Mouse (Mus musculus) left cerebral cortex, adult 8-10 months (tissue): ENCODE measurements around the gene Kiss1. TPM values are rescaled to one million over a fixed set of nuclear protein-coding genes. Genes with fewer than 3 reads are reported as not detected.

Experiments
- DNase-seq, 2 experiments: peaks; one replicate each; pipeline ENCODE4 v3.0.0; 2022; ENCODE audit warnings: low spot score in 2 of 2
- total RNA-seq, 4 experiments: library from RNA; stranded (reverse); gene quantifications; 2 replicates each; pipeline ENCODE4 v1.2.4; 2022

Gene Kiss1
- not detected for total RNA-seq

GRCm38 (mm10) chr1:133321267-133321925, at the start of gene Kiss1:
Gene Kiss1, plus strand, starts transcription at chr1:133321875.
- no peak for DNase-seq

GRCm38 (mm10) chr1:133274163-133274562, 47.5 kb upstream of the Kiss1 start:
- no peak for DNase-seq

- no peak for DNase-seq
These were observed 44.7 kb upstream of the Kiss1 start for GRCm38 (mm10) chr1:133276983-133277382.

- DNase-seq: no peak
These were observed 43.1 kb upstream of the Kiss1 start for GRCm38 (mm10) chr1:133278539-133278938.

- no peak for DNase-seq
These were observed 42.6 kb upstream of the Kiss1 start for GRCm38 (mm10) chr1:133278946-133279631.

GRCm38 (mm10) chr1:133279632-133280093, 42.0 kb upstream of the Kiss1 start:
- DNase-seq: peak in 1 of 2 experiments; percentile 45

- no peak for DNase-seq
These were observed 41.1 kb upstream of the Kiss1 start for GRCm38 (mm10) chr1:133280537-133280936.

- no peak for DNase-seq
These were observed 35.8 kb upstream of the Kiss1 start for GRCm38 (mm10) chr1:133285907-133286306.

- DNase-seq: peak in 1 of 2 experiments; percentile 82
These were observed 34.6 kb upstream of the Kiss1 start for GRCm38 (mm10) chr1:133287051-133287450.

- no peak for DNase-seq
These were observed 33.8 kb upstream of the Kiss1 start for GRCm38 (mm10) chr1:133287880-133288279.

- DNase-seq: no peak
These were observed 29.8 kb upstream of the Kiss1 start for GRCm38 (mm10) chr1:133291888-133292287.

GRCm38 (mm10) chr1:133292608-133293007, 29.1 kb upstream of the Kiss1 start:
- DNase-seq: no peak

- DNase-seq: no peak
These were observed 25.3 kb upstream of the Kiss1 start for GRCm38 (mm10) chr1:133296376-133296775.

- DNase-seq: peak in 1 of 2 experiments; percentile 48
These were observed 22.9 kb upstream of the Kiss1 start for GRCm38 (mm10) chr1:133298816-133299215.

- no peak for DNase-seq
These were observed 19.1 kb upstream of the Kiss1 start for GRCm38 (mm10) chr1:133302540-133302939.

GRCm38 (mm10) chr1:133306842-133307241, 14.8 kb upstream of the Kiss1 start:
- peak; percentile 61 to 70 for DNase-seq

GRCm38 (mm10) chr1:133307318-133307717, 14.4 kb upstream of the Kiss1 start:
- DNase-seq: no peak

- no peak for DNase-seq
These were observed 11.9 kb upstream of the Kiss1 start, which contains the start of gene Golt1a for GRCm38 (mm10) chr1:133309652-133310267. Gene Golt1a, plus strand, starts transcription at chr1:133309800.

GRCm38 (mm10) chr1:133311240-133311639, 10.4 kb upstream of the Kiss1 start:
- no peak for DNase-seq

- peak in 1 of 2 experiments; percentile 91 for DNase-seq
These were observed 9.7 kb upstream of the Kiss1 start for GRCm38 (mm10) chr1:133311946-133312345.

- DNase-seq: no peak
These were observed 7.3 kb upstream of the Kiss1 start for GRCm38 (mm10) chr1:133314364-133314763.

- DNase-seq: no peak
These were observed 5.9 kb upstream of the Kiss1 start for GRCm38 (mm10) chr1:133315775-133316174.
